Mouse (Mus musculus) cortical plate, adult 2 months (tissue): ENCODE measurements around the gene Rrp12.

ENCODE experiments used
- CTCF ChIP-seq: fragments of 200-500 bp; IDR thresholded peaks from 2 replicates; pipeline ENCODE4 v1.5.1; 2011; ENCODE audit warnings: mild to moderate bottlenecking, control low read depth, low read length; ENCODE audit not compliant: insufficient read depth; ENCODE audit errors: extremely low read depth
- POLR2A ChIP-seq: fragments of 200-500 bp; IDR thresholded peaks from 2 replicates; pipeline ENCODE4 v1.6.1; 2011; ENCODE audit warnings: mild to moderate bottlenecking, low read length, control low read depth; ENCODE audit not compliant: insufficient read depth; ENCODE audit errors: extremely low read depth

GRCm38 (mm10) chr19:41831718-41832391 is 64.1 kb downstream of the Rrp12 start:
- TF ChIP-seq CTCF: no peak
- TF ChIP-seq POLR2A: no peak
